Mouse (Mus musculus) neural tube, embryonic 14.5 days (tissue): ENCODE data around the gene Gm49387. TPM values are rescaled to one million over a fixed set of nuclear protein-coding genes. Genes with fewer than 3 reads are reported as not detected.

Source experiments
- ATAC-seq: fragments of 200-750 bp; cut with Nextera tagmentation; 2 replicates; pipeline ENCODE4 v1.8.0; 2017; ENCODE audit warnings: low read depth, mild to moderate bottlenecking, moderate TSS enrichment, moderate library complexity
- H3K27ac ChIP-seq: fragments of 300-500 bp; sonication (generic); 2 replicates; pipeline ENCODE4 v1.5.1; 2014; ENCODE audit warnings: low read depth, mild to moderate bottlenecking, control low read depth, low read length, moderate library complexity, mixed read lengths
- H3K27me3 ChIP-seq: fragments of 300-500 bp; sonication (generic); 2 replicates; pipeline ENCODE4 v1.6.1; 2014; ENCODE audit warnings: low read length; ENCODE audit not compliant: control insufficient read depth, insufficient read depth
- H3K36me3 ChIP-seq: fragments of 300-500 bp; sonication (generic); 2 replicates; pipeline ENCODE4 v1.6.1; 2014; ENCODE audit warnings: low read length, mixed read lengths; ENCODE audit not compliant: control insufficient read depth, insufficient read depth
- H3K4me1 ChIP-seq: fragments of 300-500 bp; sonication (generic); 2 replicates; pipeline ENCODE4 v1.6.1; 2014; ENCODE audit warnings: low read length; ENCODE audit not compliant: control insufficient read depth, insufficient read depth
- H3K4me2 ChIP-seq: fragments of 300-500 bp; sonication (generic); 2 replicates; pipeline ENCODE4 v1.6.1; 2014; ENCODE audit warnings: mild to moderate bottlenecking, low read depth, low read length, control low read depth
- H3K4me3 ChIP-seq: fragments of 300-500 bp; sonication (generic); 2 replicates; pipeline ENCODE4 v1.5.1; 2014; ENCODE audit warnings: low read depth, low read length, control low read depth, mixed read lengths
- H3K9ac ChIP-seq: fragments of 300-500 bp; sonication (generic); replicated peaks from 2 replicates; pipeline ENCODE4 v1.6.1; 2014; ENCODE audit warnings: low read depth, mild to moderate bottlenecking, control low read depth, low read length, mixed read lengths
- H3K9me3 ChIP-seq: fragments of 300-500 bp; sonication (generic); 2 replicates; pipeline ENCODE4 v1.6.1; 2016; ENCODE audit warnings: low read length; ENCODE audit not compliant: control insufficient read depth
- WGBS: fragments of 180-500 bp; shearing (Covaris S2); extraction: QIAGEN DNeasy Blood & Tissue Kit; methylation state at CpG from one replicate; pipeline ENCODE4 v1.1.7; 2014; 5-methylcytosine and 5-hydroxymethylcytosine counted together
- polyA plus RNA-seq: library from polyadenylated mRNA; unstranded; fragments of >200 nt; fragmentation: Nextera tagmentation; extraction: Ambion mirVana; gene quantifications from 2 replicates; pipeline ENCODE4 v1.2.1, GENCODE M21; 2014

The Gm49387 gene
- polyA plus RNA-seq, 1 experiment from 2014 or later: not detected

GRCm38 (mm10) chr14:31656386-31656785, 15.7 kb upstream of the Gm49387 start:
- peaks cover 14% of the 10 kb centered on the region for H3K4me1 ChIP-seq
- 85% methylated on average over 7 of the region's 7 CpGs for WGBS
- no peak overlapping the region for H3K4me3 ChIP-seq
- no peak for ATAC-seq
- no peak overlapping the region for H3K9ac ChIP-seq
- H3K36me3 ChIP-seq: no peaks in the 10 kb centered on the region
- no peak overlapping the region for H3K4me2 ChIP-seq
- H3K27ac ChIP-seq: no peak overlapping the region
- H3K27me3 ChIP-seq: no peaks in the 10 kb centered on the region
- H3K9me3 ChIP-seq: no peaks in the 10 kb centered on the region

- Histone ChIP-seq H3K4me3 (no peak overlapping the region), H3K4me1 (peaks cover 9% of the 10 kb centered on the region), H3K9ac (no peak overlapping the region), H3K27ac (no peak overlapping the region), H3K4me2 (no peak overlapping the region), H3K36me3 (no peaks in the 10 kb centered on the region), H3K9me3 (no peaks in the 10 kb centered on the region), H3K27me3 (no peaks in the 10 kb centered on the region)
- ATAC-seq: no peak
- WGBS: 82% methylated on average over 14 of the region's 14 CpGs
Measured at GRCm38 (mm10) chr14:31655406-31655805, 14.7 kb upstream of the Gm49387 start.

- Histone ChIP-seq H3K9me3 (no peaks in the 10 kb centered on the region), H3K4me2 (no peak overlapping the region), H3K9ac (no peak overlapping the region), H3K27me3 (no peaks in the 10 kb centered on the region), H3K36me3 (no peaks in the 10 kb centered on the region), H3K4me3 (no peak overlapping the region), H3K4me1 (peaks cover 4% of the 10 kb centered on the region), H3K27ac (no peak overlapping the region)
- no peak for ATAC-seq
- WGBS: 92% methylated on average over 5 of the region's 5 CpGs
Measured at GRCm38 (mm10) chr14:31654816-31655215, 14.1 kb upstream of the Gm49387 start.

GRCm38 (mm10) chr14:31653101-31653875, 12.6 kb upstream of the Gm49387 start:
- H3K4me1 ChIP-seq: peaks cover 4% of the 10 kb centered on the region; the same call in 1 of the 2 replicates
- no peaks in the 10 kb centered on the region for H3K27me3 ChIP-seq
- no peak for ATAC-seq
- H3K36me3 ChIP-seq: no peaks in the 10 kb centered on the region
- no peak overlapping the region for H3K4me3 ChIP-seq
- H3K4me2 ChIP-seq: no peak overlapping the region
- no peaks in the 10 kb centered on the region for H3K9me3 ChIP-seq
- H3K27ac ChIP-seq: no peak overlapping the region
- WGBS: 87% methylated on average over 14 of the region's 14 CpGs
- H3K9ac ChIP-seq: no peak overlapping the region

- no peaks in the 10 kb centered on the region for H3K27me3 ChIP-seq
- no peak for ATAC-seq
- WGBS: 78% methylated on average over 1 of the region's 1 CpGs
- no peak overlapping the region for H3K4me2 ChIP-seq
- peaks cover 4% of the 10 kb centered on the region; the same call in 1 of the 2 replicates for H3K4me1 ChIP-seq
- no peak overlapping the region for H3K4me3 ChIP-seq
- no peaks in the 10 kb centered on the region for H3K9me3 ChIP-seq
- H3K36me3 ChIP-seq: no peaks in the 10 kb centered on the region
- H3K9ac ChIP-seq: no peak overlapping the region
- H3K27ac ChIP-seq: no peak overlapping the region
Measured at GRCm38 (mm10) chr14:31652624-31653023, 11.9 kb upstream of the Gm49387 start.

- Histone ChIP-seq H3K9me3 (no peaks in the 10 kb centered on the region), H3K27me3 (no peaks in the 10 kb centered on the region), H3K4me2 (no peak overlapping the region), H3K36me3 (no peaks in the 10 kb centered on the region), H3K27ac (no peak overlapping the region), H3K4me1 (no peaks in the 10 kb centered on the region), H3K4me3 (no peak overlapping the region), H3K9ac (no peak overlapping the region)
- ATAC-seq: no peak
- 75% methylated on average over 5 of the region's 5 CpGs for WGBS
Measured at GRCm38 (mm10) chr14:31652106-31652505, 11.4 kb upstream of the Gm49387 start.

- no peak overlapping the region for H3K4me2 ChIP-seq
- WGBS: 93% methylated on average over 7 of the region's 7 CpGs
- no peak for ATAC-seq
Measured at GRCm38 (mm10) chr14:31651206-31651605, 10.5 kb upstream of the Gm49387 start.

GRCm38 (mm10) chr14:31650347-31650746, 9.7 kb upstream of the Gm49387 start:
- Histone ChIP-seq H3K4me2 (no peak overlapping the region), H3K27ac (no peak overlapping the region), H3K4me3 (no peak overlapping the region), H3K4me1 (no peaks in the 10 kb centered on the region), H3K9ac (no peak overlapping the region), H3K36me3 (no peaks in the 10 kb centered on the region), H3K9me3 (no peaks in the 10 kb centered on the region), H3K27me3 (no peaks in the 10 kb centered on the region)
- no peak for ATAC-seq
- 98% methylated on average over 3 of the region's 3 CpGs for WGBS

More at GRCm38 (mm10) chr14:31651206-31651605, 10.5 kb upstream of the Gm49387 start:
- H3K9ac ChIP-seq: no peak overlapping the region
- no peaks in the 10 kb centered on the region for H3K36me3 ChIP-seq
- H3K9me3 ChIP-seq: no peaks in the 10 kb centered on the region
- no peak overlapping the region for H3K27ac ChIP-seq
- no peak overlapping the region for H3K4me3 ChIP-seq
- H3K27me3 ChIP-seq: no peaks in the 10 kb centered on the region
- H3K4me1 ChIP-seq: no peaks in the 10 kb centered on the region

GRCm38 (mm10) chr14:31647991-31648390, 7.3 kb upstream of the Gm49387 start:
- no peak overlapping the region for H3K4me3 ChIP-seq
- WGBS: 92% methylated on average over 10 of the region's 10 CpGs
- no peaks in the 10 kb centered on the region for H3K27me3 ChIP-seq
- no peaks in the 10 kb centered on the region for H3K9me3 ChIP-seq
- no peak for ATAC-seq
- no peaks in the 10 kb centered on the region for H3K36me3 ChIP-seq
- H3K4me2 ChIP-seq: no peak overlapping the region
- no peak overlapping the region for H3K9ac ChIP-seq
- no peak overlapping the region for H3K27ac ChIP-seq
- H3K4me1 ChIP-seq: no peaks in the 10 kb centered on the region
